Mouse (Mus musculus) forebrain, embryonic 13.5 days (tissue): ENCODE data around the gene Ccdc71l. TPM values are rescaled to one million over a fixed set of nuclear protein-coding genes. Genes with fewer than 3 reads are reported as not detected.

ENCODE experiments used
- ATAC-seq: fragments of 200-750 bp; cut with Nextera tagmentation; 2 replicates; pipeline ENCODE4 v1.8.0; 2017
- H3K27ac ChIP-seq: fragments of 300-500 bp; sonication (generic); 2 replicates; pipeline ENCODE4 v1.5.1; 2015; ENCODE audit warnings: inconsistent platforms, mild to moderate bottlenecking, moderate library complexity
- H3K27me3 ChIP-seq: fragments of 300-500 bp; sonication (generic); 2 replicates; pipeline ENCODE4 v1.6.1; 2015; ENCODE audit warnings: mild to moderate bottlenecking, inconsistent platforms
- H3K36me3 ChIP-seq: fragments of 300-500 bp; sonication (generic); 2 replicates; pipeline ENCODE4 v1.6.1; 2015; ENCODE audit warnings: mild to moderate bottlenecking, inconsistent platforms; ENCODE audit not compliant: poor library complexity, severe bottlenecking
- H3K4me1 ChIP-seq: fragments of 300-500 bp; sonication (generic); 2 replicates; pipeline ENCODE4 v1.6.1; 2015; ENCODE audit warnings: inconsistent platforms
- H3K4me2 ChIP-seq: fragments of 300-500 bp; sonication (generic); 2 replicates; pipeline ENCODE4 v1.6.1; 2015; ENCODE audit warnings: inconsistent platforms, mild to moderate bottlenecking, moderate library complexity
- H3K4me3 ChIP-seq: fragments of 300-500 bp; sonication (generic); 2 replicates; pipeline ENCODE4 v1.5.1; 2015; ENCODE audit warnings: mild to moderate bottlenecking, inconsistent platforms
- H3K9ac ChIP-seq: fragments of 300-500 bp; sonication (generic); 2 replicates; pipeline ENCODE4 v1.6.1; 2015; ENCODE audit warnings: mild to moderate bottlenecking, inconsistent platforms
- H3K9me3 ChIP-seq: fragments of 300-500 bp; sonication (generic); replicated peaks from 2 replicates; pipeline ENCODE4 v1.6.1; 2016; ENCODE audit warnings: inconsistent platforms
- WGBS: fragments of 180-500 bp; shearing (Covaris S2); methylation state at CpG from one replicate; pipeline ENCODE4 v1.1.7; 2015; 5-methylcytosine and 5-hydroxymethylcytosine counted together
- polyA plus RNA-seq: library from polyadenylated mRNA; unstranded; fragments of >200 nt; fragmentation: Nextera tagmentation; extraction: Ambion mirVana; gene quantifications from 2 replicates; pipeline ENCODE4 v1.2.1, GENCODE M21; 2015

Ccdc71l gene
- polyA plus RNA-seq, 1 experiment from 2014 or later = 2.7 TPM

DNA sequence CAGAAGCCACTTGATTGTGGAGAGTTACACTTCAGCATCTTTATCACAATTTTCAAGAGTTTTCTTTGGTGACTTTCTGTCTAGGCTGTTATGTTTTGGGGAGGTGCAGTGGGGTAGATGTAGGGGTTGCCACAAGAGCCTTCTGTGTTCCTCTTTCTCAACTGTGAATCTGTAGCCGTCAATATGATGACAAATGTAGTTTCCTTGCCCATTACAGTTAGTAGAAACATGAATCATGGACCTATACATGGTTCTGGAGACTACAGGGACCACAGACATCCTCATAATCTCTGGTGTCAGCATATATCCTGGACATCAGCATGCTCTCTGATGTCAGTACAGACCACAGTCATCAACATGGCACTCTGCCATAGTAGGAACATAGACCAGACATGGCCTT, 52.5 kb downstream of the Ccdc71l start:
- Histone ChIP-seq H3K9me3 (no peaks in the 10 kb centered on the region), H3K27ac (no peak overlapping the region), H3K36me3 (no peaks in the 10 kb centered on the region), H3K4me1 (no peaks in the 10 kb centered on the region), H3K4me2 (no peak overlapping the region), H3K9ac (no peak overlapping the region), H3K4me3 (no peak overlapping the region), H3K27me3 (no peaks in the 10 kb centered on the region)
- 73% methylated on average over 1 of the region's 1 CpGs for WGBS
- no peak for ATAC-seq

Other genes with a start within 250 kb of the Ccdc71l start
- gene Pik3cg, start 170.0 kb upstream of the Ccdc71l start, polyA plus RNA-seq = 0.60 and 0.61 TPM in 2 replicates